Mouse (Mus musculus) embryonic fibroblast, embryonic 13.5 days (primary cell): ENCODE measurements around the gene Hipk2. TPM values are rescaled to one million over a fixed set of nuclear protein-coding genes. Genes with fewer than 3 reads are reported as not detected.

Experiments
- H3K27ac ChIP-seq: 2 replicates; pipeline ENCODE4 v1.5.1; 2012; ENCODE audit warnings: low read length, control low read depth, inconsistent platforms; ENCODE audit not compliant: insufficient read depth
- H3K4me1 ChIP-seq: 2 replicates; pipeline ENCODE4 v1.6.1; 2011; ENCODE audit warnings: low read length; ENCODE audit not compliant: control insufficient read depth, insufficient read depth
- H3K4me3 ChIP-seq: 2 replicates; pipeline ENCODE4 v1.5.1; 2011; ENCODE audit warnings: mild to moderate bottlenecking, control low read depth, low read length; ENCODE audit not compliant: insufficient read depth
- CTCF ChIP-seq: IDR thresholded peaks from 2 replicates; pipeline ENCODE4 v1.5.1; 2011; ENCODE audit warnings: mild to moderate bottlenecking, control low read depth, low read length, moderate library complexity, borderline replicate concordance; ENCODE audit not compliant: insufficient read depth
- POLR2A ChIP-seq: IDR thresholded peaks from 2 replicates; pipeline ENCODE4 v1.6.1; 2011; ENCODE audit warnings: low read depth, mild to moderate bottlenecking, control low read depth, low read length, moderate library complexity
- polyA plus RNA-seq: library from polyadenylated mRNA; stranded (reverse); fragments of >200 nt; gene quantifications from 2 replicates; pipeline ENCODE4 v1.2.4, GENCODE M21; 2011; ENCODE audit warnings: low read depth; ENCODE audit not compliant: missing spikeins, insufficient read length

Hipk2 gene
- polyA plus RNA-seq, 1 experiment = 33.1 TPM

- Histone ChIP-seq H3K27ac (no peak overlapping the region), H3K4me1 (peaks cover 11% of the 10 kb centered on the region), H3K4me3 (no peak overlapping the region)
- no peak for TF ChIP-seq POLR2A
- TF ChIP-seq CTCF = no peak
These were observed 50.1 kb downstream of the Hipk2 start for GRCm38 (mm10) chr6:38825886-38826285.

DNA sequence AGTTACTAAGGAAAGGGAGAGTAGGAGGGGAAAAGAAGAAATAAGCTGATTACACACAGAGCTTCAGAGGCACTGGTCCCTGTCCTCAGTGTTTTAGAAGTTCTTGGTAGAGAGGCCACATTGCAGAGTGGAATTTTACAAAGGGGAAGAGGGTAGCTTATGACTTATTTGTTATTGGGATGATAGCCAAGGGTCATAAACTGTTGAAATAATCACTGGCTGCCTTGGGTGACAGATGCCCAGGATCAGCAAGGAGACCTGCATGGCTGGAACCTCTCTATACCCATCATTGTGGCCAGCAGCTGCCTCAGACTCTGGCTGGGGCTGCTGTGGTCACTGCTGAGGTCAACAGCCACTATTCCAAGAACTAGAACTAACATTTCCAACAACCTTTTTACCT, 52.1 kb downstream of the Hipk2 start:
- no peak overlapping the region for H3K4me3 ChIP-seq
- TF ChIP-seq CTCF (no peak), POLR2A (no peak)
- H3K4me1 ChIP-seq = peaks cover 4% of the 10 kb centered on the region
- H3K27ac ChIP-seq = no peak overlapping the region

DNA sequence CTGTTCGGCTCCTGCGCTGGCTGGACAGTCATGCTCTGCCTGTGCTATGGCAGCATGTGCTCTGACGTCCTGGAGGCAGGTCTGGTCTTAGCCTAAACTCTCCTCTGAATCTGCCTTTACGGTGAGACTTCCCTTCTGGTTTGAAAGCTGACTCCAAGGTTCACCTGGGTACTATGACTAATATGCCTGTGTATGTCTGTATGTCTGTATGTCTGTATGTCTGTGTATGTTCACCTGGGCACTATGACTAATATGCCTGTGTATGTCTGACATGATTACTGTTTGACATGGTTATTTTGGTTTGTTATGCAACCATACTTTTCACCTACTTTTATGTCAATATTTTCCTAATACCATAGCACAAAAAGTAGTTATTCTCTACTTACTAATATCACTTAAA, 52.8 kb downstream of the Hipk2 start:
- H3K4me1 ChIP-seq = no peaks in the 10 kb centered on the region; the same call in 1 of the 2 replicates
- TF ChIP-seq CTCF = no peak
- TF ChIP-seq POLR2A = no peak
- no peak overlapping the region for H3K27ac ChIP-seq
- no peak overlapping the region for H3K4me3 ChIP-seq

- no peak overlapping the region for H3K4me3 ChIP-seq
- H3K27ac ChIP-seq = no peak overlapping the region
- no peaks in the 10 kb centered on the region for H3K4me1 ChIP-seq
- TF ChIP-seq POLR2A = no peak
- no peak for TF ChIP-seq CTCF
These were observed 54.3 kb downstream of the Hipk2 start for GRCm38 (mm10) chr6:38821686-38822085.

GRCm38 (mm10) chr6:38820862-38821261, 55.1 kb downstream of the Hipk2 start:
- Histone ChIP-seq H3K4me1 (no peaks in the 10 kb centered on the region), H3K27ac (no peak overlapping the region), H3K4me3 (no peak overlapping the region)
- TF ChIP-seq POLR2A = no peak
- no peak for TF ChIP-seq CTCF

- TF ChIP-seq CTCF (no peak), POLR2A (no peak)
- Histone ChIP-seq H3K4me1 (peaks cover 5% of the 10 kb centered on the region; the same call in 1 of the 2 replicates), H3K4me3 (no peak overlapping the region), H3K27ac (no peak overlapping the region)
These were observed 59.7 kb downstream of the Hipk2 start for GRCm38 (mm10) chr6:38816216-38816615.

DNA sequence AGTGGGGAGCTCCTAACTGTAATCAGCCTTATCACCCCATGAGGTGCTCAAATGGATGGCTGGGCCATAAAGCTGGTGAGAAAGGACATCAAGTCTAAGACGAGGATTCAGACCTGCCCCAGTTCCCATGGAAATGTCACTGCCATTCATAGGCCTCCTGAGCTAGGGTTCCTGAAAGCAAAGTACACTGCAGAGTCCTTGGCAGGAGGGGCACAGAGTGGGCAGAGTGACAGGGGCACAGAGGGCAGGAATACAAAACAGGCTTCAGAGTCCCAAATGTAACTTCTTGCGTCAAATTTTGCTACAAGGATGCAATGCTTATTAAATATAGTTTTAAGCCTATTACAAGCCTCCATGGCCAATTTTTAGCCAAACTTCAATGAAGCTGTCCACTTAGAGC, 60.4 kb downstream of the Hipk2 start:
- Histone ChIP-seq H3K4me1 (peaks cover 8% of the 10 kb centered on the region; the same call in 1 of the 2 replicates), H3K4me3 (no peak overlapping the region), H3K27ac (no peak overlapping the region)
- no peak for TF ChIP-seq POLR2A
- no peak for TF ChIP-seq CTCF

- TF ChIP-seq CTCF (no peak), POLR2A (no peak)
- Histone ChIP-seq H3K4me1 (peaks cover 15% of the 10 kb centered on the region), H3K4me3 (no peak overlapping the region)
These were observed 61.3 kb downstream of the Hipk2 start for GRCm38 (mm10) chr6:38814690-38815089.

DNA sequence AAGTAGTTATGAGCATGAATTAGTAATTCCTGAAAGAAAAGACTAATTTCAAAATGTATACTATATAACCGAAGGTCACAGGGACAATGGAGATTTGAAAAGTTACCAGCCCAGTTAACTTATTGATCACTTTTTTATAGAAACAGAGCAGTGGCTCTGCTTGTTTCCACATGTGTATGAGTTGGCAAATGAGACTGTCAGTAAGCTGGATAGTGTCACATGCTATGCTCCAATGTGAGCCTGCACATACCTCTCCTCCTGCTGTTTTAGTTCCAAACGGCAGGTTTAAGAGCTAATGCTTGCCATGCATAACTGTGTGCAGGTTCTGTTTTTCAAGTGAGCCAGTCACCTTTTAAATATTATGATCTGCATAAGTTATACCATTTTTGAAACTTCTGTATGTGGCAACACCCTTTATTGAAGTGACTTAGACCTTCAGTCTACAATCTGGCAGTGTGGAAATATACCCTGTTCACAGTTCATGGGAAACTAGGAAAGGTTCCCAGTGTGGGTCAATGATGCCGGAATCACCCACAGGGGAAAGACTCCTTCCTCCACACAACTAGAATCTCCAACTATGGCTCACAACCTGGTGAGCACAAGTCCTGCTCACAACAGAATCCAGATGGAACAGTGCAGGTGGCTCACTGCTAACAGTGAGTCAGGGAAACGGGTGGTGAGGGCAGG, 64.4 kb downstream of the Hipk2 start:
- no peak overlapping the region for H3K27ac ChIP-seq
- H3K4me3 ChIP-seq = no peak overlapping the region
- TF ChIP-seq CTCF (no peak), POLR2A (no peak)
- H3K4me1 ChIP-seq = peaks cover 15% of the 10 kb centered on the region

More at GRCm38 (mm10) chr6:38814690-38815089, 61.3 kb downstream of the Hipk2 start:
- no peak overlapping the region for H3K27ac ChIP-seq

GRCm38 (mm10) chr6:38810121-38810475, 65.9 kb downstream of the Hipk2 start:
- TF ChIP-seq CTCF = no peak
- TF ChIP-seq POLR2A = no peak
- no peak overlapping the region for H3K27ac ChIP-seq
- peaks cover 13% of the 10 kb centered on the region for H3K4me1 ChIP-seq
- H3K4me3 ChIP-seq = no peak overlapping the region
